Mouse (Mus musculus) retina, embryonic 14.5 days (tissue): ENCODE measurements at regions not wholly inside any gene's neighbourhood (a gene's known extent, or its start where the extent isn't known, plus 50 kb on each side); places are given as distances from the start of the nearest gene placed in this dataset.

Experiments
- DNase-seq: peaks from one replicate; pipeline ENCODE4 v3.0.0-alpha.2; 2015; ENCODE audit warnings: low spot score

- DNase-seq: no peak
These were observed 312.7 kb upstream of the Irx4 start for GRCm38 (mm10) chr13:72947374-72948165.

GRCm38 (mm10) chr13:72958616-72959518 is 301.4 kb upstream of the Irx4 start:
- peak; percentile 21 for DNase-seq

- no peak for DNase-seq
These were observed 299.0 kb upstream of the Irx4 start for GRCm38 (mm10) chr13:72961291-72961690.

GRCm38 (mm10) chr13:72972165-72972564 is 288.1 kb upstream of the Irx4 start:
- no peak for DNase-seq

GRCm38 (mm10) chr13:72972894-72973293 is 287.4 kb upstream of the Irx4 start:
- DNase-seq: peak; percentile 16

GRCm38 (mm10) chr13:72977213-72977612 is 283.1 kb upstream of the Irx4 start:
- DNase-seq: no peak

- no peak for DNase-seq
These were observed 282.3 kb upstream of the Irx4 start for GRCm38 (mm10) chr13:72977971-72978370.

- DNase-seq: no peak
These were observed 281.3 kb upstream of the Irx4 start for GRCm38 (mm10) chr13:72978966-72979365.

GRCm38 (mm10) chr13:72992589-72993409 is 267.5 kb upstream of the Irx4 start:
- DNase-seq: no peak

GRCm38 (mm10) chr13:72993410-72993858 is 266.8 kb upstream of the Irx4 start:
- DNase-seq: no peak

GRCm38 (mm10) chr13:72994538-72994937 is 265.7 kb upstream of the Irx4 start:
- DNase-seq: no peak

GRCm38 (mm10) chr13:73008856-73009546 is 251.3 kb upstream of the Irx4 start:
- peak; percentile 69 for DNase-seq

GRCm38 (mm10) chr13:73009547-73010475 is 250.5 kb upstream of the Irx4 start:
- DNase-seq: no peak

GRCm38 (mm10) chr13:73019181-73019580 is 241.1 kb upstream of the Irx4 start:
- no peak for DNase-seq

- DNase-seq: no peak
These were observed 229.1 kb upstream of the Irx4 start for GRCm38 (mm10) chr13:73031217-73031616.

GRCm38 (mm10) chr13:73033055-73033454 is 227.2 kb upstream of the Irx4 start:
- DNase-seq: peak; percentile 80

GRCm38 (mm10) chr13:73034065-73034831 is 226.0 kb upstream of the Irx4 start:
- DNase-seq: peak; percentile 54

GRCm38 (mm10) chr13:73034886-73035285 is 225.4 kb upstream of the Irx4 start:
- no peak for DNase-seq

GRCm38 (mm10) chr13:73035336-73035940 is 224.8 kb upstream of the Irx4 start:
- DNase-seq: no peak
